In genomic region chr8:46655919-46656318, GRCm38 (mm10) we compare ENCODE assay signal across 19 mouse cellular contexts. TPM values are rescaled to one million over a fixed set of nuclear protein-coding genes. Genes with fewer than 3 reads are reported as not detected.
DNase-seq lines count a peak whose midpoint lies in the region; TF ChIP-seq lines count a peak whose summit lies in the region.
"Had no signal": no experiment of that assay in that cellular context is flagged by ENCODE, and none has a peak within 500 bp of the region (broad histone marks: within the 10 kb centered on the region; RNA-seq: fewer than 3 reads in every experiment).

No protein-coding gene starts in this region.

- TF ChIP-seq CTCF in left cerebral cortex, adult 2 months (IDR thresholded peaks at IDR 0.05), result no peak

- no peak overlapping the region for H3K27ac ChIP-seq in left cerebral cortex, adult 2 months
- H3K27ac ChIP-seq: embryonic facial prominence, embryonic 10.5 days; forebrain, embryonic 10.5 days; hindbrain, embryonic 14.5 days had no signal

- DNase-seq in CD4-positive helper T cell, adult 2 months (ENCODE audit: low read depth, low spot score), result peak; percentile 34
- DNase-seq in MN1 (ENCODE audit: low spot score), result peak; percentile 39
- DNase-seq in fat pad, adult 2 months (ENCODE audit: extremely low read depth, low read depth, low spot score), result peak; percentile 3
- no peak for DNase-seq in ovary, postnatal 36 days (ENCODE audit: low spot score)
- DNase-seq in layer of hippocampus, adult 8-10 months (ENCODE audit: low spot score in 2 of 2), result no peak
- DNase-seq in urinary bladder, postnatal 10 days (ENCODE audit: low spot score), result no peak
- no peak for DNase-seq in left cerebral cortex, adult 2 months (ENCODE audit: extremely low spot score in 1 of 2, low spot score in 2 of 2)
- DNase-seq: adrenal gland, postnatal 10 days; cerebellum, adult 18-20 months; cerebellum, adult 9-11 months; cerebellum, postnatal 36 days; gastrocnemius, postnatal 36 days; heart, adult 11 months; heart, postnatal 10 days; heart, postnatal 4 days; kidney, adult 8-10 months had no signal

- intact Hi-C loops in left cerebral cortex, adult 2 months (cut with DNase I), result no loop called here

- H3K4me3 ChIP-seq in left cerebral cortex, adult 2 months, result no peak overlapping the region
- H3K4me3 ChIP-seq: embryonic facial prominence, embryonic 10.5 days; forebrain, embryonic 10.5 days had no signal

RNA-seq across cellular contexts. Expression of gene Casp3, which starts 38.8 kb away (rescaled TPM):
- total RNA-seq in layer of hippocampus, adult 8-10 months (2022), result 10 to 100 TPM in 3 of 4 experiments, 1 to 10 TPM in 1; 9.7 to 14.5 (median 10.9) TPM
- total RNA-seq in left cerebral cortex, adult 2 months (2021), result 10 to 100 TPM; 13.4 to 13.6 TPM

RNA-seq across cellular contexts. Expression of gene Primpol, which starts 38.9 kb away (rescaled TPM):
- 1 to 10 TPM; 3.9 to 7.1 (median 5.6) TPM for total RNA-seq in layer of hippocampus, adult 8-10 months (2022)
- total RNA-seq in left cerebral cortex, adult 2 months (2021), result 1 to 10 TPM; 4.6 to 6.1 TPM

Comparison
In these comparisons a context has a peak if more than half of its experiments do, and no peak if none do; other contexts are left out.
1. DNase-seq: peak in CD4-positive helper T cell, adult 2 months (single experiment), MN1 (single experiment) and fat pad, adult 2 months (single experiment); none in ovary, postnatal 36 days (single experiment), layer of hippocampus, adult 8-10 months (0 of 2), urinary bladder, postnatal 10 days (single experiment) and left cerebral cortex, adult 2 months (0 of 2).